Mouse (Mus musculus): Measurements from ENCODE around the gene Wfdc11.

DNA sequence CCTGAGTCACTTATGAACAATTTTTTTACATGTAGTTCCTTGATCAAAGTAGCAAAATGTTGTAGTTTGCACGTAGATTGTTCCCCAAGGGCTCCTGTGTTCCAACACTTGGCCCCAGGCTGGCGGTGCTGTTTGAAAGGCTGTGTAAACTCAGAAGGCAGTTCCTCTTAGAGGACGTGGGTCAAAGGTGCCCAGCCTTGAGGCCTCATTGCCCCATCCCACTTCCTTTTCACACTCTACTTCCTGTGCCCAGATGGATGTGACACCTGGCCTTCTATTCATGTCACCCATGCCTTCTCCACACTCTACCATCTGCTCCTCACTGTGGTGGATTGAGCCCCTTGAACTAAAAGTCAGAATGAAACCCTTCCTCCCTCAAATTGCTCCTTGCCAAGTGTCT, 6.0 kb upstream of the Wfdc11 start:
- TF ChIP-seq POLR2A (IDR thresholded peaks at IDR 0.05; ENCODE audit: borderline replicate concordance, insufficient read depth, low read length): no peak
- no peak for TF ChIP-seq CTCF (IDR thresholded peaks at IDR 0.05; ENCODE audit: borderline replicate concordance, insufficient read depth, low read depth, low read length)

Data from cerebellum, adult 2 months (tissue).